Comparison of ENCODE assay signal across 34 mouse cellular contexts in the genomic region with DNA sequence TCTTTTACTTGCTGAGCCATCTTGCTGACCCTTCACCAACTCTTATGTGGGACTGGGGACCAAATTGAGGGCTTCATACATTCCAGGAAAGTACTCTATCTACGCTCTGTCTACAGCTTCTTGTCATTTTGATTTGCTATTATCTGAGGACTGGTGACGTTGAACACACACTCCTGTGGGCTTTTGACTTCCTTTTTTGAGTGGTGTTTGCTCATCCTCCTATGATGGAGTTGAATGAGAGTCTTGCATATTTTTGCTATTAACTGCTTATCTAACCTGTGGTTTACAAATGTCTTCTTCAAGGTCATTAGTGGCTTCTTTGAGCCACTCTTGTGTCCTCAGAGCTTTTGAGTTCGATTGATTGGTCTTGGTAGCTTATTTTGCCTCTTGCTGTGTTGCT. TPM values are rescaled to one million over a fixed set of nuclear protein-coding genes. Genes with fewer than 3 reads are reported as not detected.
A peak's percentile ranks its signal among the peaks of the same experiment; 100 is the strongest.
DNase-seq lines count a peak whose midpoint lies in the region; ATAC-seq and TF ChIP-seq lines count a peak whose summit lies in the region.
"Had no signal": no experiment of that assay in that cellular context is flagged by ENCODE, and none has a peak within 500 bp of the region (broad histone marks: within the 10 kb centered on the region; RNA-seq: fewer than 3 reads in every experiment).

No protein-coding gene starts in this region.

- WGBS in hindbrain, postnatal 0 days: 84% methylated on average over 3 of the region's 3 CpGs
- 78% methylated on average over 3 of the region's 3 CpGs for WGBS in hindbrain, embryonic 12.5 days
- 80% methylated on average over 3 of the region's 3 CpGs for WGBS in midbrain, postnatal 0 days

- H3K4me3 ChIP-seq in hindbrain, postnatal 0 days (ENCODE audit: low read length): no peak overlapping the region
- no peak overlapping the region for H3K4me3 ChIP-seq in hindbrain, embryonic 12.5 days
- H3K4me3 ChIP-seq in midbrain, postnatal 0 days (ENCODE audit: low read depth, low read length): no peak overlapping the region
- H3K4me3 ChIP-seq: embryonic facial prominence, embryonic 10.5 days; embryonic facial prominence, embryonic 13.5 days; erythroblast, embryonic 14.5 days; forebrain, embryonic 12.5 days; forebrain, embryonic 15.5 days; heart, embryonic 12.5 days; heart, embryonic 15.5 days; hindbrain, embryonic 10.5 days had no signal

- no peaks in the 10 kb centered on the region for H3K36me3 ChIP-seq in hindbrain, postnatal 0 days (ENCODE audit: insufficient read depth, low read length)
- no peaks in the 10 kb centered on the region for H3K36me3 ChIP-seq in hindbrain, embryonic 12.5 days
- no peaks in the 10 kb centered on the region for H3K36me3 ChIP-seq in midbrain, postnatal 0 days (ENCODE audit: insufficient read depth, low read length)
- H3K36me3 ChIP-seq: embryonic facial prominence, embryonic 10.5 days; embryonic facial prominence, embryonic 13.5 days; forebrain, embryonic 12.5 days; forebrain, embryonic 15.5 days; G1E; heart, embryonic 12.5 days; heart, embryonic 15.5 days; hindbrain, embryonic 10.5 days had no signal

- ATAC-seq in hindbrain, postnatal 0 days: no peak
- ATAC-seq in hindbrain, embryonic 12.5 days (ENCODE audit: low FRiP score): no peak
- ATAC-seq in granulocyte monocyte progenitor cell, adult 5-6 weeks (replicated peaks; ENCODE audit: poor library complexity, severe bottlenecking): peak; percentile 18
- no peak for ATAC-seq in midbrain, postnatal 0 days (ENCODE audit: low FRiP score)
- ATAC-seq in megakaryocyte-erythroid progenitor cell, adult 5-6 weeks (replicated peaks; ENCODE audit: low FRiP score, low TSS enrichment, poor library complexity, severe bottlenecking): no peak
- ATAC-seq: activated CD4-positive, CD25-positive, alpha-beta regulatory T cell, adult 4 months; forebrain, embryonic 15.5 days had no signal

- H3K9me3 ChIP-seq in hindbrain, postnatal 0 days (ENCODE audit: low read length): no peaks in the 10 kb centered on the region
- H3K9me3 ChIP-seq in hindbrain, embryonic 12.5 days (replicated peaks): no peaks in the 10 kb centered on the region
- no peaks in the 10 kb centered on the region for H3K9me3 ChIP-seq in midbrain, postnatal 0 days (ENCODE audit: low read length)
- H3K9me3 ChIP-seq: embryonic facial prominence, embryonic 10.5 days; embryonic facial prominence, embryonic 13.5 days; forebrain, embryonic 12.5 days; forebrain, embryonic 15.5 days; heart, embryonic 15.5 days; hindbrain, embryonic 10.5 days had no signal

- no peak for TF ChIP-seq CTCF in hindbrain, postnatal 0 days (IDR thresholded peaks at IDR 0.05; ENCODE audit: low read depth)
- no peak for TF ChIP-seq CTCF in midbrain, postnatal 0 days (IDR thresholded peaks at IDR 0.05)

- H3K27me3 ChIP-seq in hindbrain, postnatal 0 days (ENCODE audit: insufficient read depth, low read length): no peaks in the 10 kb centered on the region
- no peaks in the 10 kb centered on the region for H3K27me3 ChIP-seq in hindbrain, embryonic 12.5 days
- H3K27me3 ChIP-seq in midbrain, postnatal 0 days (ENCODE audit: insufficient read depth, low read length): no peaks in the 10 kb centered on the region
- H3K27me3 ChIP-seq: embryonic facial prominence, embryonic 13.5 days; forebrain, embryonic 12.5 days; forebrain, embryonic 15.5 days; heart, embryonic 12.5 days; heart, embryonic 15.5 days had no signal

- H3K27ac ChIP-seq in hindbrain, postnatal 0 days: no peak overlapping the region
- no peak overlapping the region for H3K27ac ChIP-seq in hindbrain, embryonic 12.5 days
- H3K27ac ChIP-seq in midbrain, postnatal 0 days (ENCODE audit: low read depth, low read length): no peak overlapping the region
- H3K27ac ChIP-seq: embryonic facial prominence, embryonic 10.5 days; embryonic facial prominence, embryonic 13.5 days; forebrain, embryonic 12.5 days; forebrain, embryonic 15.5 days; heart, embryonic 15.5 days; hindbrain, embryonic 10.5 days; hindbrain, embryonic 14.5 days had no signal

- no peak overlapping the region for H3K4me2 ChIP-seq in hindbrain, postnatal 0 days (ENCODE audit: low read depth, low read length)
- H3K4me2 ChIP-seq in hindbrain, embryonic 12.5 days (replicated peaks): no peak overlapping the region
- H3K4me2 ChIP-seq in midbrain, postnatal 0 days (ENCODE audit: low read depth, low read length, poor library complexity, severe bottlenecking): no peak overlapping the region
- H3K4me2 ChIP-seq: embryonic facial prominence, embryonic 13.5 days; forebrain, embryonic 12.5 days; forebrain, embryonic 15.5 days; heart, embryonic 12.5 days; heart, embryonic 15.5 days; hindbrain, embryonic 14.5 days had no signal

- no peaks in the 10 kb centered on the region for H3K4me1 ChIP-seq in hindbrain, postnatal 0 days (ENCODE audit: insufficient read depth, low read length)
- H3K4me1 ChIP-seq in hindbrain, embryonic 12.5 days: no peaks in the 10 kb centered on the region
- H3K4me1 ChIP-seq in midbrain, postnatal 0 days (ENCODE audit: insufficient read depth, low read length): no peaks in the 10 kb centered on the region; the same call in 1 of the 2 replicates
- H3K4me1 ChIP-seq: forebrain, embryonic 12.5 days; forebrain, embryonic 15.5 days; hindbrain, embryonic 10.5 days had no signal

- 0 out of 2 replicates have a peak overlapping the region, but pooled peaks have one; percentile 9 for H3K9ac ChIP-seq in hindbrain, postnatal 0 days (replicated peaks; ENCODE audit: low read length)
- no peak overlapping the region for H3K9ac ChIP-seq in hindbrain, embryonic 12.5 days
- H3K9ac ChIP-seq in midbrain, postnatal 0 days (replicated peaks; ENCODE audit: low read length, poor library complexity, severe bottlenecking): no peak overlapping the region
- H3K9ac ChIP-seq: embryonic facial prominence, embryonic 13.5 days; forebrain, embryonic 12.5 days; forebrain, embryonic 15.5 days; heart, embryonic 12.5 days; heart, embryonic 15.5 days; hindbrain, embryonic 14.5 days had no signal

- DNase-seq in hindbrain, postnatal 0 days (ENCODE audit: low spot score): no peak
- peak; percentile 24 for DNase-seq in MEL-GATA-1-ER (ENCODE audit: extremely low read depth, low read depth)
- DNase-seq in midbrain, postnatal 0 days (ENCODE audit: low spot score): no peak
- no peak for DNase-seq in adrenal gland, postnatal 25 days
- DNase-seq: adrenal gland, adult 8-10 months; adrenal gland, postnatal 36 days; B cell, adult 2 months; cerebellum, adult 11 months; cerebellum, adult 2 months; cerebellum, adult 9-11 months; cerebellum, postnatal 25 days; embryo, embryonic 11 days; gastrocnemius, postnatal 25 days; heart, postnatal 10 days; heart, postnatal 36 days had no signal

RNA-seq across cellular contexts. Expression of a gene that starts 1.2 kb away (rescaled TPM):
- 0.29 and 0.31 TPM in 2 replicates for total RNA-seq in hindbrain, postnatal 0 days (2014; rRNA removed)
- polyA plus RNA-seq in hindbrain, postnatal 0 days (2015; fragmentation: Nextera tagmentation; extraction: Ambion mirVana): 0.13 and 0.23 TPM in 2 replicates
- 0.34 and 0.85 TPM in 2 replicates for polyA plus RNA-seq in hindbrain, embryonic 12.5 days (2016; fragmentation: Nextera tagmentation; extraction: Ambion mirVana)
- 2.4 and 2.5 TPM in 2 replicates for total RNA-seq in granulocyte monocyte progenitor cell, adult 5-6 weeks (2014; fragmentation: Nextera tagmentation)
- 5.3 and 16.5 TPM in 2 replicates for total RNA-seq in granulocyte monocyte progenitor cell, adult 5-6 weeks (2017)
- total RNA-seq in midbrain, postnatal 0 days (2014; rRNA removed): 0.27 TPM in 1 of 2 replicates, not detected in the other
- 0.07 and 0.11 TPM in 2 replicates for polyA plus RNA-seq in midbrain, postnatal 0 days (2015; fragmentation: Nextera tagmentation; extraction: Ambion mirVana)
- 0.48 and 0.55 TPM in 2 replicates for total RNA-seq in adrenal gland, postnatal 25 days (2021)
- total RNA-seq in megakaryocyte-erythroid progenitor cell, adult 5-6 weeks (2014; fragmentation: Nextera tagmentation): not detected in 2 replicates
- total RNA-seq in megakaryocyte-erythroid progenitor cell, adult 5-6 weeks (2017): 0.30 TPM in 1 of 2 replicates, not detected in the other
- polyA plus RNA-seq: activated CD4-positive, CD25-positive, alpha-beta regulatory T cell, adult 4 months; forebrain, embryonic 12.5 days; G1E; hindbrain, embryonic 10.5 days had no signal

RNA-seq across cellular contexts. Expression of a gene that starts 13.6 kb away (rescaled TPM):
- total RNA-seq in hindbrain, postnatal 0 days (2014; rRNA removed): 21.1 and 27.2 TPM in 2 replicates
- polyA plus RNA-seq in hindbrain, postnatal 0 days (2015; fragmentation: Nextera tagmentation; extraction: Ambion mirVana): 14.3 and 15.1 TPM in 2 replicates
- 24.2 and 26.0 TPM in 2 replicates for polyA plus RNA-seq in hindbrain, embryonic 12.5 days (2016; fragmentation: Nextera tagmentation; extraction: Ambion mirVana)
- 20.8 and 24.8 TPM in 2 replicates for total RNA-seq in granulocyte monocyte progenitor cell, adult 5-6 weeks (2014; fragmentation: Nextera tagmentation)
- total RNA-seq in granulocyte monocyte progenitor cell, adult 5-6 weeks (2017): 9.0 and 11.1 TPM in 2 replicates
- 20.2 and 30.4 TPM in 2 replicates for total RNA-seq in midbrain, postnatal 0 days (2014; rRNA removed)
- 13.3 and 14.7 TPM in 2 replicates for polyA plus RNA-seq in midbrain, postnatal 0 days (2015; fragmentation: Nextera tagmentation; extraction: Ambion mirVana)
- total RNA-seq in adrenal gland, postnatal 25 days (2021): 18.8 and 23.9 TPM in 2 replicates
- total RNA-seq in megakaryocyte-erythroid progenitor cell, adult 5-6 weeks (2014; fragmentation: Nextera tagmentation): 23.0 and 24.9 TPM in 2 replicates
- total RNA-seq in megakaryocyte-erythroid progenitor cell, adult 5-6 weeks (2017): 10.4 and 17.5 TPM in 2 replicates

RNA-seq across cellular contexts. Expression of a gene that starts 35.9 kb away (rescaled TPM):
- not detected in 2 replicates for total RNA-seq in hindbrain, postnatal 0 days (2014; rRNA removed)
- not detected in 2 replicates for polyA plus RNA-seq in hindbrain, postnatal 0 days (2015; fragmentation: Nextera tagmentation; extraction: Ambion mirVana)
- not detected in 2 replicates for polyA plus RNA-seq in hindbrain, embryonic 12.5 days (2016; fragmentation: Nextera tagmentation; extraction: Ambion mirVana)
- not detected in 2 replicates for total RNA-seq in granulocyte monocyte progenitor cell, adult 5-6 weeks (2014; fragmentation: Nextera tagmentation)
- not detected in 2 replicates for total RNA-seq in granulocyte monocyte progenitor cell, adult 5-6 weeks (2017)
- not detected in 2 replicates for total RNA-seq in midbrain, postnatal 0 days (2014; rRNA removed)
- polyA plus RNA-seq in midbrain, postnatal 0 days (2015; fragmentation: Nextera tagmentation; extraction: Ambion mirVana): not detected in 2 replicates
- total RNA-seq in adrenal gland, postnatal 25 days (2021): not detected in 2 replicates
- not detected in 2 replicates for total RNA-seq in megakaryocyte-erythroid progenitor cell, adult 5-6 weeks (2014; fragmentation: Nextera tagmentation)
- not detected in 2 replicates for total RNA-seq in megakaryocyte-erythroid progenitor cell, adult 5-6 weeks (2017)
- total RNA-seq: adrenal gland, adult 8-10 months; adrenal gland, postnatal 36 days; CH12.LX; G1E; gastrocnemius, adult 8-10 months; gastrocnemius, postnatal 25 days; heart, postnatal 10 days; heart, postnatal 36 days had no signal
- polyA plus RNA-seq: activated CD4-positive, CD25-positive, alpha-beta regulatory T cell, adult 4 months; cerebellum, adult 2 months; cortical plate, adult 2 months; embryonic facial prominence, embryonic 13.5 days; erythroblast, embryonic 14.5 days; forebrain, embryonic 12.5 days; forebrain, embryonic 15.5 days; G1E; gonadal fat pad, adult 2 months; heart, embryonic 12.5 days; heart, embryonic 15.5 days; hindbrain, embryonic 10.5 days; hindbrain, embryonic 14.5 days; intestine, embryonic 14.5 days had no signal

RNA-seq across cellular contexts. Expression of a gene that starts 53.0 kb away (rescaled TPM):
- not detected in 2 replicates for total RNA-seq in hindbrain, postnatal 0 days (2014; rRNA removed)
- polyA plus RNA-seq in hindbrain, postnatal 0 days (2015; fragmentation: Nextera tagmentation; extraction: Ambion mirVana): not detected in 2 replicates
- polyA plus RNA-seq in hindbrain, embryonic 12.5 days (2016; fragmentation: Nextera tagmentation; extraction: Ambion mirVana): not detected in 2 replicates
- not detected in 2 replicates for total RNA-seq in granulocyte monocyte progenitor cell, adult 5-6 weeks (2014; fragmentation: Nextera tagmentation)
- total RNA-seq in granulocyte monocyte progenitor cell, adult 5-6 weeks (2017): not detected in 2 replicates
- not detected in 2 replicates for total RNA-seq in midbrain, postnatal 0 days (2014; rRNA removed)
- polyA plus RNA-seq in midbrain, postnatal 0 days (2015; fragmentation: Nextera tagmentation; extraction: Ambion mirVana): not detected in 2 replicates
- not detected in 2 replicates for total RNA-seq in adrenal gland, postnatal 25 days (2021)
- total RNA-seq in megakaryocyte-erythroid progenitor cell, adult 5-6 weeks (2014; fragmentation: Nextera tagmentation): not detected in 2 replicates
- not detected in 2 replicates for total RNA-seq in megakaryocyte-erythroid progenitor cell, adult 5-6 weeks (2017)
- total RNA-seq: adrenal gland, adult 8-10 months; adrenal gland, postnatal 36 days; CH12.LX; G1E; gastrocnemius, adult 8-10 months; gastrocnemius, postnatal 25 days; heart, postnatal 10 days; heart, postnatal 36 days had no signal
- polyA plus RNA-seq: activated CD4-positive, CD25-positive, alpha-beta regulatory T cell, adult 4 months; cerebellum, adult 2 months; cortical plate, adult 2 months; embryonic facial prominence, embryonic 10.5 days; embryonic facial prominence, embryonic 13.5 days; erythroblast, embryonic 14.5 days; forebrain, embryonic 12.5 days; forebrain, embryonic 15.5 days; G1E; gonadal fat pad, adult 2 months; heart, embryonic 12.5 days; heart, embryonic 15.5 days; hindbrain, embryonic 10.5 days; hindbrain, embryonic 14.5 days; intestine, embryonic 14.5 days had no signal
